Mouse (Mus musculus) neural tube, embryonic 10.5 days (tissue): ENCODE data around the gene Sh3bp1.

Experiments
- DNase-seq: peaks from one replicate; pipeline ENCODE4 v3.0.0-alpha.2; 2017; ENCODE audit warnings: low spot score; ENCODE audit errors: extremely low spot score

The Sh3bp1 gene

GRCm38 (mm10) chr15:78899740-78900584 is at the start of gene Sh3bp1:
TSS of gene Sh3bp1 (plus strand) at chr15:78899768.
- peak; percentile 70 for DNase-seq

GRCm38 (mm10) chr15:78850059-78850824 is 49.3 kb upstream of the Sh3bp1 start:
- no peak for DNase-seq

GRCm38 (mm10) chr15:78850944-78851343 is 48.6 kb upstream of the Sh3bp1 start:
- no peak for DNase-seq

GRCm38 (mm10) chr15:78851505-78852153 is 47.9 kb upstream of the Sh3bp1 start:
- peak; percentile 95 for DNase-seq

DNA sequence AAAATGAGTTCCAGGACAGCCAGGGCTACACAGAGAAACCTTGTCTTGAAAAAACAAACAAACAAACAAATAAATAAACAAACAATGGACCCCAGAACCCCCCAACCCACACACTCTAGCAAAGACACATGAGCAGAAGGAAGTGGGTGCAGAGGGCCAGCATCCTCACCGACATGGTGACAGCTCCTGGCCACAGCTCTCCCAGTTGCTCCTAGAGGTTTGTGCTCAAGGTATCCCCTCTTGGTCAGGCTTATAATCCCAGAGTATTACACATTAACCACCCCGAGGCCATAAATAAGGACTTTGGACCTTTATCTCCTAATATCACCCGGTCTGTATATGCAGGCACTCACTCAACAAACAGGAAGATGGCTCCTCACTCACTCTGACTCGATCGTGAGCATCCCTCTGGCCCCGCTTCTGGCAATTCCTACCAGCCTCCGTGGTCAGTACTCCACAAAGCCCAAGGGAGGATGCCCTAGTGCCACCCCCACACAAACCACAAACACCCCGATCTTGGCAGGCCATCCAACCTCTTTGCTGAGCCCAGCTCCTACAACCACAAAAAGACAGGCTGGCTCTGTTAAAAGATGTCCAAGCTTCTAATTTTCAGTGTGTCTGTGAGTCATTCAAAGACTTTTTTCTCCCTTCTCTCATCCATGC is 44.1 kb upstream of the Sh3bp1 start, which contains the start of gene Lgals2:
Lgals2 (minus strand) TSS at position 227 of the 663 bp plus-strand sequence.
- no peak for DNase-seq

- DNase-seq, result no peak
These were observed 42.6 kb upstream of the Sh3bp1 start for GRCm38 (mm10) chr15:78857009-78857408.

GRCm38 (mm10) chr15:78859311-78859710 is 40.3 kb upstream of the Sh3bp1 start:
- DNase-seq, result no peak

DNA sequence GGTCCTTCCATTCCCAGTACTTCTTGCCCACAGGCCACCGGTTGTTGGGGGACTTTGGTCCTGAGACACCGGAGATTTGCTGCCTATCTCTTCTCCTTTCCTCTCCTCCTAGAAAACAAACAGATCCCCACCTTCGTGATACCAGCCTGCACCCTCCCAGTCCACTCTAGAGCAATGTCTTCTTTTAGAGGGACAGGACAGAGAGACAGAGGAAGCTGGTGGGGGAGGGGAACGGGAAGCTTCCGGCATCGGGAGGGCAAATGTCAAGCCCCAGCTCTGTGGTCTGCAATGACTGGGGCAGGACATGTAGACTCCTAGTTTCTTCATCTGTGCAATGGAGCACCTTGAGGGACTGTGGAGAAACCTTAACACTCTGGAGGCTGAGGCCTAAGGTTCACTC is 39.9 kb upstream of the Sh3bp1 start:
- no peak for DNase-seq

DNA sequence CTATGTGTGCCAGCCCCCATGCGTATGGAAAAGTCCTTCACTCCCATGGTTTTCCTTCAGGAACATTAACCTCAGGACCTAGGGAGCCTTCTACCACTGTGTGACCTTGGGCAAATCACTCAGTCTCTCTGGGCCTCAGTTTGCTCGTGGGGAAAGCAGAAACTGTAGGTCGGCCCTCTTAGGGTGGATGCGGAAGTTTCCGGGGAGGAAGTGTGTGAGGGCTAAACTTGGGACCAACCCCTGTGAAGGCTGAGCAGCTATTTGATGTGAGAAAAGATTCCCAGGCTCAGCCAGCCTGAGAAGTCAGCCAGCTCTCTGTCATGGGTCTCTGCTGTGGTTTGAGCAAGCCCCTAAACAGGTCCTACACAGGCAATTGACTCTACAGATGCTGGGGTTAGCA is 37.3 kb upstream of the Sh3bp1 start:
- DNase-seq, result no peak

- no peak for DNase-seq
These were observed 36.4 kb upstream of the Sh3bp1 start for GRCm38 (mm10) chr15:78863154-78863553.

GRCm38 (mm10) chr15:78863852-78864253 is 35.7 kb upstream of the Sh3bp1 start:
- no peak for DNase-seq

- peak; percentile 46 for DNase-seq
These were observed 31.2 kb upstream of the Sh3bp1 start for GRCm38 (mm10) chr15:78868398-78868797.

- DNase-seq, result no peak
These were observed 30.7 kb upstream of the Sh3bp1 start for GRCm38 (mm10) chr15:78868826-78869233.

DNA sequence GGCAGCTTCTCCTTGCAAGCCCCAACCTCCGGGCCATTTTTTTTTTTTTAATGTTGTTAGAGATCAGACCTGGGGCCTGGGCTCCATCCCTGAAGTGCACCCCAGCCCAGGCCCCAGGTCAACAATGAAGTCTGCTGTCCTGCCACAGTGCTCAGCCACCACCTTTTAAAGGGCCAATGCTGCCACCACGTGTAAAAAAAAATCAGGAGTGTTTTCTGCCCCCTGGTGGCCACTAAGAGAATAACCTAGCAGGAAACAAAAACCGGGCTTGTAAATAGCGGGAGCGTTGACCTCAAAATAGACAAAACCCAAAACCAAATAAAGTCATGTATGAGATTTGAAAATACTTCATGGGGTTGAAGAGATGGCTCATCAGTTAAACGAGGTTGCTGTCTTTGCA is 29.8 kb upstream of the Sh3bp1 start:
- peak; percentile 33 for DNase-seq

- no peak for DNase-seq
These were observed 27.5 kb upstream of the Sh3bp1 start for GRCm38 (mm10) chr15:78872021-78872608.

DNA sequence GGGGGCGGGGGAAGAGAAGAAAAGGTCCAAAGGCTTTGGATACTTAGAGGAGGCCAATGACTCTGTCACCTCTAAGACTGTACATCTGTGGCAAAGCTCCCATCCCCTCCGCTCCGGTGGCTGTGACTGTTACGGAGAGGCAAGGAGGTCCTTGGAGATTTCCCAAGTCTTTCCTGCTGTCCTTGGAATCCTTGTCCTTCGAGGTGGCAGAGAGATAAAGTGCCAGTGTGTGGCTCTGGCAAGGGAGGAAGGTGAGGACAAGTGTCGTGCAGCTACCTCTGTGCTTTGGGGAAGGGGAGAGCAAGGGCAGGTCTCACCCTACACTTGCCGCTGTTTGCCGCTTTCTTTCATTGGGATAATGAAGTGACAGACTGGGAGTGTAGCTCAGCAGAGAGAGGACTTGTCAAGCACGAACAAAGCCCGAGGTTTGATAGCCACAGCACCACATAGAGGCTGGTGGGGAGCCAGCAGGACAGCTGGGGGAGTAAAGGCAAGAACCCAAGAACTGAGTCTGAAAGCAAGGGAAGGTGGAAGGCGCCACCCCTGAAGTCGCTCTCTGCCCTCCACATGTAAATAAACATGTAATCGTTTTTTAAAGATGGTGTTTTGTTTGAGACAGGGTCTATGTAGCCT is 25.6 kb upstream of the Sh3bp1 start:
- DNase-seq, result no peak

GRCm38 (mm10) chr15:78874989-78875388 is 24.6 kb upstream of the Sh3bp1 start:
- DNase-seq, result no peak

- no peak for DNase-seq
These were observed 24.0 kb upstream of the Sh3bp1 start for GRCm38 (mm10) chr15:78875537-78875936.

- DNase-seq, result peak; percentile 85
These were observed 23.3 kb upstream of the Sh3bp1 start for GRCm38 (mm10) chr15:78876258-78876696.
